Mouse (Mus musculus) C2C12 (cell line): ENCODE data around the gene Fancc. TPM values are rescaled to one million over a fixed set of nuclear protein-coding genes. Genes with fewer than 3 reads are reported as not detected.

ENCODE experiments used
- H3K27me3 ChIP-seq: one replicate; pipeline ENCODE4 v1.6.1; 2011; ENCODE audit not compliant: control insufficient read depth, insufficient read depth, insufficient read length
- H3K36me3 ChIP-seq: one replicate; pipeline ENCODE4 v1.6.1; 2011; ENCODE audit not compliant: control insufficient read depth, insufficient read depth
- H3K4me3 ChIP-seq: one replicate; pipeline ENCODE4 v1.5.1; 2011; ENCODE audit warnings: mild to moderate bottlenecking, control low read depth; ENCODE audit not compliant: poor library complexity, insufficient read depth, severe bottlenecking
- H3K79me2 ChIP-seq: one replicate; pipeline ENCODE4 v1.6.1; 2011; ENCODE audit not compliant: control insufficient read depth, insufficient read depth
- H3K79me3 ChIP-seq: one replicate; pipeline ENCODE4 v1.6.1; 2011; ENCODE audit warnings: low read depth, control low read depth
- H3ac ChIP-seq: one replicate; pipeline ENCODE3; 2011; ENCODE audit warnings: low read depth; ENCODE audit not compliant: control insufficient read depth, insufficient read length
- CEBPB ChIP-seq: IDR thresholded peaks from one replicate; pipeline ENCODE4 v1.6.1; 2011; ENCODE audit warnings: low read depth, mild to moderate bottlenecking, control low read depth, moderate library complexity
- CTCF ChIP-seq: IDR thresholded peaks from one replicate; pipeline ENCODE4 v1.5.1; 2011; ENCODE audit not compliant: control insufficient read depth, insufficient read depth, insufficient read length
- FOSL1 ChIP-seq: IDR thresholded peaks from one replicate; pipeline ENCODE4 v1.8.0; 2011; ENCODE audit warnings: mild to moderate bottlenecking, low read length; ENCODE audit not compliant: poor library complexity, insufficient read depth, severe bottlenecking
- MAX ChIP-seq: IDR thresholded peaks from one replicate; pipeline ENCODE4 v1.6.1; 2011; ENCODE audit warnings: mild to moderate bottlenecking, control low read depth
- MYOD1 ChIP-seq: IDR thresholded peaks from one replicate; pipeline ENCODE4 v1.6.1; 2011; ENCODE audit warnings: low read depth; ENCODE audit not compliant: control insufficient read depth, insufficient read length
- MYOG ChIP-seq: IDR thresholded peaks from one replicate; pipeline ENCODE4 v1.6.1; 2011; ENCODE audit not compliant: control insufficient read depth, insufficient read length; ENCODE audit errors: extremely low read depth
- USF1 ChIP-seq: IDR thresholded peaks from one replicate; pipeline ENCODE4 v1.6.1; 2011; ENCODE audit warnings: low read depth, mild to moderate bottlenecking, control low read depth, moderate library complexity
- polyA plus RNA-seq: library from polyadenylated mRNA; unstranded; fragments of >200 nt; fragmentation: generic; extraction: Trizol; gene quantifications from one replicate; pipeline ENCODE4 v1.2.1, GENCODE M21; 2012; ENCODE audit warnings: missing spikeins

Gene Fancc
- polyA plus RNA-seq, 1 experiment = 9.3 TPM

DNA sequence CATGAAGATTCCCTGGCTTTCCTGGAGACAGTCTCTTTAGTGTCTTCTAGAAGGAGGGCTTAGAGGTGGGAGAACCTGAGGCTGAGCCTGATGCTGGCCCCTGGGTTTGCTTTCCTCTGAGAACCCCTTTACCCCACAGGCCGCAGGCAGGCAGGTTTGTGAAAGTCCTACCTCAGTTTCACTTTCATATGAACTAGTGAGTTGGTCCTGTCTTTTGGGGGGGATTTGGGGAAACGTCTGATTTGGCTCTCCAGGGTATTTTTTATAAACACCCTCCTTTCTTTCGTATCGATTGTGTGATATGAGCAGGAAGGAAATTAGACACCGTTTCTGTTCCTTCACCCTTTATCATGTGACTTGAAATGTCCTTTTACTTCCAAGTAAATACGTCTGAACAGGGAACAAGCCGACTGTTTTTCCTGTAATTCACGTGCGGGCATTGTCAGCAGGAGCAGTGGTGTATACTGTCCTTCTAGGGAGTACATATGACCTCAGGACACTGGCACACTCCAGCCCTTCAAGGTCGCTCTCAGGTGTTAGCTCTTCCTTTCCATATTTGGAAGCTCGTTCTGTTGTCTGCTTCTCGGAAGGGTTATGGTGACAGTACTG lies 250.6 kb downstream of the Fancc start:
- TF ChIP-seq MYOG (no peak), MYOD1 (no peak), USF1 (no peak), CEBPB (no peak), MAX (no peak), CTCF (no peak), FOSL1 (no peak)
- Histone ChIP-seq H3K79me2 (peaks cover 100% of the 10 kb centered on the region), H3K79me3 (peaks cover 94% of the 10 kb centered on the region), H3K4me3 (no peak overlapping the region), H3ac (peak overlapping the region; percentile 42), H3K36me3 (peaks cover 75% of the 10 kb centered on the region), H3K27me3 (no peaks in the 10 kb centered on the region)

DNA sequence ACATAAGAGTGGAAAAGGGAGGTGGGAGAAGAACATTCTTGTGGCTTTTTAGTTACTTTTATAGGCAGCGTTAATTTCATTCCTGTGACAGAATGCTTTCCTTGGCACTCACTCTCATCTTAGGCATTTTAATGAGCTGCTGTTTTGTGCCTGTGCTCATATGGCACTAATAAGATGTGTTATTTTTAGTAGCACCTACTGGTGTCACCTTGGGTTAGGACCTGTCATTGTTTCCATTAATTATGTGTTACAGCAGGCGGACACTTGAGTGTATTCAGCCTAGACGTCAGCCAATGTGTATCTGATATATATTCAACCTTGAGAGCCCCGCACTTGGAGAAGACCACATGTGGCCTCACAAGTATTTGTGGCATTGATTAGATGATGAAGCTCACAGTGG lies 251.3 kb downstream of the Fancc start:
- Histone ChIP-seq H3K79me2 (peaks cover 100% of the 10 kb centered on the region), H3ac (no peak overlapping the region), H3K4me3 (no peak overlapping the region), H3K27me3 (no peaks in the 10 kb centered on the region), H3K79me3 (peaks cover 95% of the 10 kb centered on the region), H3K36me3 (peaks cover 71% of the 10 kb centered on the region)
- no peak for TF ChIP-seq USF1
- TF ChIP-seq MAX = no peak
- no peak for TF ChIP-seq FOSL1
- no peak for TF ChIP-seq MYOG
- no peak for TF ChIP-seq CTCF
- no peak for TF ChIP-seq CEBPB
- no peak for TF ChIP-seq MYOD1

DNA sequence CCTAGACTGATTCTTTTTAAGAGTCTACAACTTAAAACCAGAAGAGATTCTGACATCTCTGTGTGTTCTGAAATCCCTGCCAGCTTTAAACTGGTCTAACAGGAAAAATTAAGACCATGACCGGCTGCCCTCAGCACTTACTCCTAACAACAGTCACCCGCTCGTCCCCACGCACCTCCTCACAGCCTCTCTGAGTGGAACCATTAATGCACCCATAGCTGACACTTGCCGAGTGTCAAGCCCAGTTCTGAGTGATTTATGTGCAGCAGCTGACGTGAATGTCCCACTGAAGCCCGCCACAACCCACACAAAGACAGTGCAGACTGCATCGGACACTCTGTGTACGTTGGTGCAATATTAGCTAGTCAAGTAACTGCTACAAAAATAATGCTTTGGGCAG lies 251.9 kb downstream of the Fancc start:
- Histone ChIP-seq H3K4me3 (no peak overlapping the region), H3K79me3 (peaks cover 95% of the 10 kb centered on the region)

DNA sequence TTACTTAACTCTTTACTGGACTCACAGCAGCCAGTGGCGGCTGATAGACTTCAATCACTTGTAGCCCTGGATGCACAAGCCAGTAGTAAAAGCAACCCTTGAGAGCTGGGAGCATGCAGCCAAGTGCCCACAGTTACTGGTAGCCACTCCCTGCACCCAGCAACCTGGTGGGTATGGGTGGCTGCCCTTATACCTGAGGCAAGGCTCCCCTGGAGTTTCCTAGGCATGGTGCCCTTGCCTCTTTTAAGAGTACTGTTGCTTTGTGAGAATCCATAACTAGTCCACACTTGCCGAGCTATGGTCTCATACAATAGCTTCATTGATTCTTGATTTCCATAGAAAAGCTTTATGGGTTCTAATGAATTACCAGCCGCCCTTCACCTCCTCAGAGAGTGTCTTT lies 252.7 kb downstream of the Fancc start:
- peaks cover 88% of the 10 kb centered on the region for H3K79me3 ChIP-seq
- no peaks in the 10 kb centered on the region for H3K27me3 ChIP-seq
- TF ChIP-seq MYOG = no peak
- TF ChIP-seq MYOD1 = no peak
- TF ChIP-seq USF1 = no peak
- no peak for TF ChIP-seq CTCF
- no peak for TF ChIP-seq MAX
- no peak for TF ChIP-seq FOSL1
- TF ChIP-seq CEBPB = no peak
- peaks cover 97% of the 10 kb centered on the region for H3K79me2 ChIP-seq
- H3K36me3 ChIP-seq = peaks cover 65% of the 10 kb centered on the region
- H3K4me3 ChIP-seq = peak overlapping the region; percentile 21
- H3ac ChIP-seq = peak overlapping the region; percentile 38

More for the DNA sequence above, 251.9 kb downstream of the Fancc start:
- H3K27me3 ChIP-seq = no peaks in the 10 kb centered on the region
- H3K79me2 ChIP-seq = peaks cover 100% of the 10 kb centered on the region
- peaks cover 66% of the 10 kb centered on the region for H3K36me3 ChIP-seq
- peak; percentile 97 for TF ChIP-seq MYOD1
- no peak for TF ChIP-seq MAX
- no peak overlapping the region for H3ac ChIP-seq

DNA sequence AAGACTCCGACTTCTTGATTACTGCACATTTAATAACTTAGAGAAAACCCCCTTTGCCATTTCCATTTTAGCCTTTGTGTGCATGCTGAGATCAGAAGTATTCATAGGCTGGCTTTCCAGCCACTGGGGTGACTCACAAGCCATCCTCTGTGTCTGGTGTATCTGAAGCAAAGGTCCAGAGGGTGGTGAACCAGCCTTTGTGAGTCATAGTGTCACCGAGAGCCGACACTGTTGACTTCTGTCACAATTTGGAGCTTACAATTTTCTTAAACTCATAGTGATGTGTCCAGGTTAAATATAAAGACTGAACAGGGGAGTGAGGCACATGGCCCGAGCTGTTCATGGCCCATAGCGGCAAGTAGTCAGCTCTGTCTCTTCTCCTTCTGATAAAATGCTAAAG lies 253.5 kb downstream of the Fancc start:
- Histone ChIP-seq H3K27me3 (no peaks in the 10 kb centered on the region), H3K79me3 (peaks cover 80% of the 10 kb centered on the region), H3K36me3 (peaks cover 57% of the 10 kb centered on the region), H3K4me3 (peak overlapping the region; percentile 21), H3ac (no peak overlapping the region), H3K79me2 (peaks cover 89% of the 10 kb centered on the region)
- no peak for TF ChIP-seq MAX
- TF ChIP-seq FOSL1 = peak; percentile 82
- TF ChIP-seq CTCF = no peak
- no peak for TF ChIP-seq MYOG
- TF ChIP-seq CEBPB = no peak
- no peak for TF ChIP-seq MYOD1

DNA sequence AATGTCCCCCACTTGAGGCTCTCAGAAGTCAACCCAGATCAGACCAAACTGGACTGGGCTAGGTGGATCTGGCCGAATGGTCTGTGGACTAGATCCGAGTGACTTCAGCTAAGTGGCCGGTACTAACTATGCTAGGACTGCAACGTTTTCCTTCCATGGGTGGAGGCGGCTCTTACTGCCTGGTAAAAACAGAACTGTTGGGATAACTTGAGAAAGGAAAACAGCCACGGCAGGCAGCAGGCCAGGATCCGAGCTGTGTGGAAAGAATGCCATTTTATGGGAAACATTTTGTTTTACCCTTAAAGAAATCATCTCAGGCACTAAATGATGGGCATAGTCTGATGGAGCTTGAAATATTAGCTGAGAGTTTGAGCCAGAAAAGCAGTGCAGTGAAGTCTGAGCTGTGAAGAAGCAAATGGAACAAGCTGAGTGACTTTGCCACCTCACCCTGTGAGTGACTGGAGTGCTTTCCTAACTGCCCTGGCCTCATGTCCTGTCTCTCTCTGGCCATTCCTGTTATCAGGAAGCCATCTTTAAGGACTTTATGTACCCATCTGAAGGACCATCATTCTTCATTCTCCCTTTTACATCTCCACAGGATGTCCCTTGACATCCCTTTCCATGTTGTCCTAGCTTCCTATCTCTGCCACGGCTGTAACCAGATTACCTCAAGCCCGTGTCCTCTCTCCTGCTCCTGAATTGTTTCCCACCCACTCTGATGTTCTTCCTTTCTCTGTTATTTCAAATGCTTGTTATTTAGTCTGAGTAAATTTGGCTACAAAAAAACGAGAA lies 254.5 kb downstream of the Fancc start:
- no peak for TF ChIP-seq CTCF
- TF ChIP-seq CEBPB = no peak
- TF ChIP-seq USF1 = no peak
- TF ChIP-seq MAX = no peak
- peak overlapping the region; percentile 75 for H3ac ChIP-seq
- H3K4me3 ChIP-seq = peak overlapping the region; percentile 78

More for the DNA sequence above, 254.5 kb downstream of the Fancc start:
- H3K36me3 ChIP-seq = peaks cover 47% of the 10 kb centered on the region
- H3K79me3 ChIP-seq = peaks cover 70% of the 10 kb centered on the region
- H3K79me2 ChIP-seq = peaks cover 79% of the 10 kb centered on the region
- no peaks in the 10 kb centered on the region for H3K27me3 ChIP-seq
